Mouse (Mus musculus): ENCODE results near the gene Gripap1.
"Not testable (repeated sequence)": the region's sequence is repeated elsewhere in the genome, so short reads cannot be mapped to it uniquely, and the experiment has no call there.

Gripap1 gene

DNA sequence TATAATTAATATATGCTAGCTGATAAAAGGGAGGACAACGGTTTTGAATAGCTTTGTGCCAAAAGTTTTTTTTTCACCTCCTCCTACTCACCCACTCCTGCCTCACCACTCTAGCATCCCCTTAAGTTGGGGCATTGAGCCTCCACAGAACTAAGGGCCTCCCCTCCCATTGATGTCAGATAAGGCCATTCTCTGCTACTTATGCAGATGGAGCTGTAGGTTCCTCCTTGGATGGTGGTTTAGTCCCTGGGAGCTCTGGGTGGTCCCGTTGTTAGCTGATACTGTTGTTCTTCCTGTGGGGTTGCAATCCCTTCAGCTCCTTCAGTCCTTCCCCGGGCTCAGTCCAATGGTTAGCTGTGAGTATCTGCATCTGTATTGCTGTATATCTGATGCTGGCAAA lies 10.3 kb upstream of the Gripap1 start:
- no peak for DNase-seq

DNA sequence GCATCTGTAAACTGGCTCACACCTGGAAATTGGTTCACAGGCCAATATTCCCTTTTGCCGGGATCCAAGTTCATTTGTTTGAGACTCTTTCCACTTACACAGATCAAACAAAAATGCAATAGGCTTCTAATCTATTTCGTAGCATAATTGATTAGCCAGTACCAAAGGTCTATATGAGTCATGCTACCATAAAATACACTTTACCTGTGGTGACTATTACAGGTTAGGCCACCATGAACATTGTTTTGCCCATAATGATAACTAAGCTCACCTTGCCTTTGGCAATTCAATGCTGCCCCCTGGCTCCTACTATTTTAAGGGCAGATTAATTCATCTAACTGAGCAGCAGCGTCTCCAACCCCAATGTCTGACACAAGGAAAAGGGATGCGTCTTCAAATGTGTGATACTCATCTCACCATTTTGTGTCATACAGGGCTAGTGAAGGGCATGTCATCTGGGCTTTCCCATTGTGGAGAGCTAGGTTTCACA lies 6.9 kb upstream of the Gripap1 start:
- DNase-seq = no peak

DNA sequence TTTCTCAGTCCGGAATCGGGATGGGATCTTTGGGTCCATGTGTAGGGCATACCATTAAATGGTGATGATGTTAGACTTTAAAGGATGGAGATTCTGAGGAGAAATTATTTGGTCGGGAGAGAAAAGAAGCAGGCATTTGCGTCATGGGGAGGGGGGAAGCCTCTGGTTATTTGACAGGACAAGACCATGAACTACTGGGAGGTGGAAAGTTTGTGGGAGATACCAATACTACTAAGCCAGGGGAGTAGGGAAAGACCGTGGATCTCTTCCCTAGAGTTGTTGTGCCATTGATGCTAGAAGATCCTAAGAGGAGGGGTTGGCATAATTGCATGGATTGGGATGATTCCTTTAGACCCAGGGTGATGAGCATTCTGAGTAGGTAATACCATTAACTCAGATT lies 744 bp downstream of the Gripap1 start:
- peak; percentile 6 for DNase-seq

DNA sequence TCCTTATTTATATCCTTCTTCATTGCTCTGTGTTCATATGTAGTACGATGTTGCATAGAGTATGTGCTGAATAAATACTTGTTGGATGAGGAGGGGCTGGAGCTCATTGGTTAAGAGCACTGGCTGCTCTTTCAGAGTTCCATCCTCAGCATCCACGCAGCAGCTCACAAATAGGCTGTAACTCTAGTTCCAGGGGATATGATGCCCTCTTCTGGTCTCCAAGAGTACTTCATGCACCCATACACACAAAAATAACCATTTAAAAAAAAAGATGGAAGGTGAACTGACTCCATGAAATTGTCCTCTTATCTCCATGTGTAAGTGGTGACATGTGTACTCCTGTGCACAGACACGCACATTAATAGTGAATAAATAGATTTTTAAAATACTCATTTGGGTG lies 3.8 kb downstream of the Gripap1 start:
- peak; percentile 9 for DNase-seq

DNA sequence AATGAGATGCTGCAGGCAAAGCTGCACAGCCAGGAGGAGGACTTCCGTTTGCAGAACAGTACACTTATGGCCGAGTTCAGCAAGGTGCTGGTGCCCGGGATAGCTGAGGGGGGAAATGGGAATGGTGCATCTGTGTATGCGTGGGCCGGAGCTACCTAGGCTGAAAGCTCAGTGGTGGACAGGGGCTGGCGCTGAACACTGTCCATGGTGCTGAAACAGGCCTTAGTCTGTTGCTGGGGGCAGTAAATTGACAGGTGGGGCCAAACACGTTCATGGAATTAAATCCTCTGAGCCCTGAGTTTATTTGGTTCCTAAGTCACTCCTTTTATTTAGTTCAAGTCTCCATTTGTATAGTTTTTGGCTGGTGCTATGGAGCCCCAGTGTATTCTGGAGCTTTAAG lies 5.5 kb downstream of the Gripap1 start:
- peak; percentile 37 for DNase-seq

DNA sequence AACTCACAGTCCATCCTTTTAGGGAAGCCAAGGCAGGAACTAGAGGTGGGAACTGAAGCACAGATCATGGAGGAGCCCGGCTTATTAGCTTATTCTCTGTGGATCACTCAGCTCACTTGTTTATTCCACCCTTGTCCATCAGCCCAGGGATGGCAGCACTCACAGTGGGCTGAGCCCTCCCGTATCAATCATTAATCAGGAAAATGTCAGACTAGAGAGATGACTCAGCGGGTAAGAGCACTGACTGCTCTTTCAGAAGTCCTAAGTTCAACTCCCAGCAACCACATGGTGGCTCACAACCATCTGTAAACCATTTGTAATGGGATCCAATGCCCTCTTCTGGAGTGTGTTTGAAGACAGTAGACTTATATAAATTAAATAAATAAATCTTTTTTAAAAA lies 7.8 kb downstream of the Gripap1 start:
- no peak for DNase-seq

DNA sequence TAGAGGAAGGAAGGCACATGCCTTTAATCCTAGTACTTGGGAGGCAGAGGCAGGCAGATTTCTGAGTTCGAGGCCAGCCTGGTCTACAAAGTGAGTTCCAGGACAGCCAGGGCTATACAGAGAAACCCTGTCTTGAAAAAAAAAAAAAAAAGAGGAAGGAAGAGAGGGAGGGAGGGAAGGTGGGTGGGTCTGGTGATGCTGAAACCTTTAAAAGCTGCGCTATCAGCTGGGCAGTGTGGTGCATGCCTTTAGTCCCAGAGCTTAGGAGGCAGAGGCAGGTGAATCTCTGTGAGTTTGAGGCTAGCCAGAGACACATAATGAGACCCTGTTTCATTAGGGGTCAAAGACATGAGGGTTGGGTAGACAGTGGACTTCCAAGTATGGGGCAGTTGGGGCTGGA lies 12.6 kb downstream of the Gripap1 start:
- not testable (repeated sequence) for DNase-seq

DNA sequence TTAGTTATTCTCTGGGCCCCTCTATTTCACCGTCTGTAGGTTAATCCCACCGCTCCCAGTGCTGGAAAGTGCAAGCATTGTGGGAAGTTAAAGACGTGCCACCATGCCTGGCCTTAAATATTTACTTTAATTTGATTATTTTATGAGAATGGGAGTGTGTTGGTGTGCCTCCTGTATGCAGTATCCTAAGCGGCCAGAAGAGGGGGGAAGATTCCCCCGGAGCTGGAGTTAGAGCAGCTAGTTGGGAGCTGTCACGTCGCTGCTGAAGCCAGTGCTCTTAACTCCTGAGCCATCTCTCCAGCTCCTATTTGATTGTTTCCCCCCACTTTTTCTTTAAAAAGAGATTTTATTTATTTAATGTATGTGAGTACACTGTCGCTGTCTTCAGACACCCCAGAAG lies 25.5 kb downstream of the Gripap1 start:
- peak; percentile 23 for DNase-seq

DNA sequence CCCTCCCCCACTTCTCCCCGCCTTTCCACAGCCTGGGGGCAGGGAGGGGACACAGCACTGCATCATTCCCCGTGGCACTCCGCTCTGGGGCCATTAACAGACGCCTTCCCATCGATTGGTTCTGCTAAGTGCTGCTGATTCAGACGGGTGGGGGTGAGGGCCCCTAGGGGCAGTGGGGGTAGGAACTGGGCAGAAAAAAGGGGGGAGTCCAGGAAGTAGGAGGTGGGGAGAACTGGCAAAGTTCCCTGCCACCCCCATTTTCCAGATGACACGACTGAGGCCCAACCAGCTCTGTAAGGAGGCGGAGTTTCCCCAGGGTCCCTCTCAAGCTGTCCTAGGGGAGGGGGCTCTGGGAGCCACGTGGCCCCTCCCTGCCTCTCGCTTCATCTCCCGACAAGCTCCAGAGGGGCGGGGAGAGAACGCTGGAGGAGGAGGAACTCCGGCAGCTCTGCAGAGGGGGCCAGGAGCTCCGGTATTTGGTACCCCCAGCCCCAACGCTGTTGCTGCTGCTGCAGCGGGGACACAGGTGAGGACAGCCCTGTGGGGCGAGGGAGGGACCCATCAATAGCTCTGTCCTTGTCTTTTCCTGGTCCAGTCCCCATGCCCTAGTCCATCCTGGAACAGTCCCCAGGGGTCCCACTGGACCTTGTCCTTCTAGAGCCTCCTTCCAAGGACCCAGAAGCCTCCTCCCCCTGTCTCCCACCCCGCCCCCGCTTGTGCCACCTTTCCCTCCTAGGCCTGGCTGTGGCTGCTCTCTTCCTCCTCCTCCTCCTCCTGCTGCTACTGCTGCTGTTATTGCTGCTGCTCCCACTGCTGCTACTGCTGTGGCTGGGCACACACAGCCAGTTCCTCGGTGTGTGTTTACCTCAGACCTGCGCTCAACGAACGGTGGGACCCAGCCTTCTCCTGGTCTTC lies 32.6 kb downstream of the Gripap1 start, which contains the start of gene Kcnd1:
Gene Kcnd1 (plus strand): TSS at position 425 of the 915 bp plus-strand sequence.
- no peak for DNase-seq

DNA sequence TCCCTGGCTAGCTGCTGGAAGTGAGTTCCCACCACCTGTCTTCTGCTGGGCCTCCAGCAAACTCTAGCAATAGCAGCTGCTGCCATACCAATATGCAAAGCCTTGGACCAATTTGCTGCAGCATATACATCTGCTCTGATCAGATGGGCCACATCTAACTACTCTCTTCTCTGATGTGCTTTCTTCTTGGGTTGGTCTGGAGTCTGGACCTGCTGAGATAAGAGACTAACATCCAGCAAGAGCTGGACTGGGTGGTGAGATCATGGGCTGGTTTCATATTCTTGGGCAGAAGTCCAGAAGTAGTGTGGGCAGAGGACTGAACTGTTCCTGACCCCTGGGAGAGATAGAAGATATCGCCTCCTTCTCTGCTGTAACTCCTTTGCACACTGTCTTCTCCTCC lies 47.6 kb downstream of the Gripap1 start:
- DNase-seq = no peak

DNA sequence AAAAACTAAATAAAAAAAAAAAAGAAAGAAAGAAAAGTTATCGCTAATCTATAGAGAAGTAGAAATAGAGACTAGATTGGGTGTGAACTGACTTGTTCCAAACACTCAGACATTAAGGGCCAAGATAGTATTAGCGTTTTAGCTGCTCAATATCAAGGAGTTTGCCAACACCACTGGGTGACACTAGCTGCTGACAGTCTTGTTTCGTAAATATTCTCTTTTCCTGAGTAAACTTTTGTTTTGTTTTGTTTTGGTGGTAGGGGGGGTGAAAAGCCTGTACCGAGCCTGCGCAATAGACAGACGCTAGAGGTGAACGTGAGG lies 51.2 kb downstream of the Gripap1 start:
- DNase-seq = no peak

DNA sequence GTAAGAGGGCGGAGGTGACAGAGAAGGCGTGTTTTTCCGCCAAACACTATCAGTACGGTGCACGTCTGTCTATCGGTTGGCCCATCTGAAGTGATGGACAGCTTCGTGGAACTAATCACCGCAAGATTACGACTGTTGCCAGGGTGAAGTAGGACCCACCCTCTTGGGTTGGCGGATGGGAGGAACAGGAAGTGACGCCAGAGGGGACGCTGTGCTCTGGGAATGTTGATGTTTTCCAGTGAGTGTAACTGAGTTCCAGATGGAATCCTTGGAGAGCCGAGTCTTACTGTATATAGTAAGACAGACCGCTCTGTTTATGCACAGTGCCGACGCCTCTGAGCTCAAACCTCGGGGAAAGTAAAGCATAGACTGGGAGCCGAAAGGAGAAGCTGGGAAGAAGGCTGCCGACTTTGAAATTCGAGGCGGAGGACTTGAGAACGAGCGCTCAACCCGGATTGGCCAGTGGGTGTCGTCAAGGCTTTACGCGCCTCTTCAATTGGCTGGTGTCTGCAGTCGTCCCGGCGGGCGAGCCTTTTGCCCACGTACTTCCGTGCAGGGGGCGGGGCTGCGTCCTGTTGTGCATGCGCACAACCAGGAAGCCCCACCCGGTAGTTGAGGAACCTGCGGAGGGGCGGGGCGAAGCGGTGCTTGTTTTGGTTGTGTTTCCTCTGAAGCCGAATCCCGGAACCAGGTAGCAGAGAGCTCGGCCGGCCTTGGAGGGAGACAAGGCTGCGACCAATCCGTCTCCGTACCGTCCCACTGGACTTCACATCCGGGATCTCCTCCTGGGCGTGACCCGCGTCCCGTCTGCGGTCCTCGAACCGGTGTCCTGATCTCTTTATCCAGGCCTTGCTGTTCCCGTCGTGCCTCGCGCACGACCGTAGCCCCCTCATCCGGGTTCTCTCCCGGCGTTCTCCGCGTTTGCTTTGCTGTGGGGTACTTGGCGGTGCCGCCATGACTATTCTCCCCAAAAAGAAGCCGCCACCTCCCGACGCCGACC lies 51.9 kb downstream of the Gripap1 start, which contains the start of gene Otud5:
Gene Otud5 (plus strand): TSS at position 202 of the 1,000 bp plus-strand sequence.
- peak; percentile 96 for DNase-seq

DNA sequence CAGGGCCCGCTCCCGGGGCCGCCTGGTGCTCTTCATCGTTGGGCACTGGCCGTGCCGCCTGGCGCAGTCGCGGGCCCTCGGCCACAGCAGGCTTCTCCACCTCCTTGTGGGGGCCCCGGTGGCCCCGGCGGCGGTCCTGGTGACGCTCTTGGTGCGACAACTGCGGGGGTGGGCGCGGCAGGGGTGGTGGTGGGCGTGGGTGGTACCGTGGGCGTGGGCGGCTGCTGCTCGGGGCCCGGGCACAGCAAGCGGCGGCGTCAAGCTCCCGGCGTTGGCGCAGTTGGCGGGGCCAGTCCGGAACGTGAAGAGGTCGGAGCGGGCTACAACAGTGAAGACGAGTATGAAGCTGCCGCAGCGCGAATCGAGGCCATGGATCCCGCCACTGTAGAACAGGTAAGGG lies 52.8 kb downstream of the Gripap1 start:
- peak; percentile 54 for DNase-seq

DNA sequence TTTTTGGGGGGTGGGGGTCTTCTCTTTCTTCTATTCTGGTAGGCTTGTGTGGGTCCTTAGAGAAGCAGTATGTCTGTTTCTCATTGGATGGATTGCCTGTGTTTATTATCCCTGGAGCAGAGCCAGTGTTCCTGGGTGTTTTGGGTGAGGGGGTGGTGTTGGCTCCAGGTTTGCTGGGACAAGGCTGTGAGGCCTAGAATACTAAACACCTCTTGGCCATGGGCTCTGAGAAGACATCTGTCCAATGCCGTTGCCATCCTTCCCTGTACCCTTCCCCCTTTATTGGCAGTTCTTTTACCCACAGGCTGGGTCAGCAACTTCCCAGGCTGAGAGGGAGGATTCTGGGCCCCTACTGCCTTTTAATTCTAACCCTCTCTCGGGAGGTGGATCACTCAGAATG lies 58.3 kb downstream of the Gripap1 start:
- no peak for DNase-seq

DNA sequence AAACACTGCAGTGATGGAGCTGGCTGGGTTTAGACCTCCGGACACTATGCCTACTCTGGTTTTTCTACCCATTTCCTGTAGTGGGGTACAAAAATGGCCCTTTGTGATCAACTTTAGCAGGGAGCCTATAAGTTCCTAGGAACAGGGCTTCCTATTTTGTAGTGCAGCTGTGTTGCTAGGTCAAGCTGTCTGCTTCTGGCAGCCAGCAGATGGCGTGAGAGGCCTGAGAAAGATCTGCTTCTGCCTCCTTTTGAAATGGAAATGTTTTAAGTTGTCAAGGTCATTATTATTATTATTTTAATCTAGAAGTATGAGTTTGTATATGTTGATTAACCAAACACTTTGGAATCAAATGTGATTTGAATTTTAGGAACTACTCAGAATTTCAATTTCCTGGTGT lies 65.0 kb downstream of the Gripap1 start:
- DNase-seq = peak; percentile 43

DNA sequence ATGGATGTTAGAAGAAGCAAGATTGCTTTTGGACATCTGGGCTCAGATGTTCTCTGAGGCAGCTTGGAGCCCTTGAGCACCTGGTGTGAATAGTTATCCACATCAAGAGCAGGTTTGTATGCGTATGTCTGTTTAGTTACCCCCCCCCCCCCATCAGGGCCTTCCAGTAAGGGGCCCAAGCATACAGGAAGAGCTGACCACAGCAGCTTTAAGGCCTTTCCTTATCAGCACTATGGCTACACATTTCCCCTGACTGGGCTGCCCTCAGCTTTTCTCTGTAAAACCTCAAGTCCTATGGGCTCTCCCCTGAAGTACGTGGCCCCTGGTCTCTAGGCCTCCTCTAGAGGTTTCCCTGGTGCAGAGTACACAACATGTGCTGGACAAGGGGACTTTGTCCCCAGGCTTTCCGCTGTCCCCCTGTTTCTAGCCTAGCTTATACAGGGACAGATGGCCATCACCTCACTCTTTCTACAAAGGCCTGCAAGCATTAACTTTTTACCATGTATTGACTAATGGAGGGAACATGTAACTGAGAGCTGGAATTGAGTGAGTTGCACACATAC lies 69.7 kb downstream of the Gripap1 start:
- DNase-seq = no peak

DNA sequence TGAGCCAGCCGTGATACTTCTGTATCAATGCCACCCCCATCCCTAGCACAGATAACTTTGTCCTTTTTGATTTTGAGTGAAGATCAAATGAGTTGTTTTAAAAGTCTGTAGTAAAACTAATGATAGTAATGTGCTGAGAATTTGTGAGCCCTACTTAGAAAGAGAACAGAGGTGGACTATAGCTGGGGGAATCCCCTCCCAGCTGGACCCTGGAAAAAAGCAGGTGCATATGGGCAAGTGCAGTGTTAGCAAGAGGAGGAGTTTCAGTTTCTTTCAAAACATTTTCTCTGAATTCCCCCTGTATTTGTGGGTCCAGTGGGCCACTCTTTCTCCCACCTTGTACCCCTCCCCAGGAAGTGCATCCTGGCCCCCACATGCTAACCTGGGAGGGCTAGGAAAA lies 73.6 kb downstream of the Gripap1 start:
- no peak for DNase-seq

DNA sequence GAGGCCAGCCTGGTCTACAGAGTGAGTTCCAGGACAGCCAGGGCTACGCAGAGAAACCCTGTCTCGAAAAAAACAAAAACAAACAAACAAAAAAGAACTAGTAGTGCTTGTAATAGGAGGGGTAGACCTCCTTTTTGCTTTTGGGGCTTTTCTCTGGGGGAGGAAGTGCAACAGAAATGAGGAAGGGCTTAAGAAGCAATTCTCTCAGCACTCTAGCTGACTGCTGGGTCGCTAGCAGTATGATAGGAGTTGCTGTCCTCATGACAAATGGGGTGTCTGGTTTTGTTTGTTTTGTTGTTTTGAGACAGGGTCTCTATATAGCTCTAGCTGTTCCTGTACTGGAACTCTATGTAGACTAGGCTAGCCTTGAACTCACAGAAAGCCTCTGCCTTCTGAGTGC lies 75.0 kb downstream of the Gripap1 start:
- no peak for DNase-seq

DNA sequence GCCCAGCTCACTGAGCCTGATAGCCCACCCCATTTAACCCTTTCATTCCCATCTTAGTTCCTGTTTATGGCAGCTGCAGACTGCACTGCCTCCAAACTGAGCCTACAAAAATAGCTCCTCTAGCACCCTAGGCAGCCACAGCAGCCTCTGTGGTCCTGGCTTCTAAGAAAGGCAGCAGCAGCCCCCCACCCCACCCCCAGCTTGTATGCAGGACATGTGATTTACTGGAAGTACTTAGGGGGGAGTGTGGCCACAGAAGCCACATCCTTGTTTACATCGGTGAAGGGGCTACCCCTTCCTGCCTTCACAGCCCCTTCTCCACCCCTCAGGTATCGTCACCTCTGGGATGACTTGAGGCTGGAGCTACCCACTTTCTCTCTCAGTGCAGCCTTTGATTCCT lies 75.8 kb downstream of the Gripap1 start:
- no peak for DNase-seq

DNA sequence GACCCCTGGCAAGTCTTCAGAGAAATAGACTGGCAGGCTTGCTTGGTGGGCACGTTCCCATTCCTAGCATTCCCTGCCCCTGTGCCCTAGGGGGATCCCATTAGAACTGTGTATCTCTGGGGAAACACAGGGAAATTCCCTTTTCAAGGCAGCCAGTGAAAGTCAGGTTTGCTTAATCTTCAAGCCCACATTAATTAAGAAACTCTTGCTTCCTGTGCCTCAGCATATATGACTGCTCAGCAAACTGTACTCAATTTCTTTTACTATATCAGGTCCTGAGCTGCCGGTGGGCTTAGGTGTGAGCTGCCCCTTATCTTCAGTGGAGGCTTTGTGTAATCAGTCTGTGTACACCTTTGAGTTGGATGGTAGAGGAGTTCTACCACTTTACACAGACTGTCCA lies 76.2 kb downstream of the Gripap1 start:
- DNase-seq = no peak

DNA sequence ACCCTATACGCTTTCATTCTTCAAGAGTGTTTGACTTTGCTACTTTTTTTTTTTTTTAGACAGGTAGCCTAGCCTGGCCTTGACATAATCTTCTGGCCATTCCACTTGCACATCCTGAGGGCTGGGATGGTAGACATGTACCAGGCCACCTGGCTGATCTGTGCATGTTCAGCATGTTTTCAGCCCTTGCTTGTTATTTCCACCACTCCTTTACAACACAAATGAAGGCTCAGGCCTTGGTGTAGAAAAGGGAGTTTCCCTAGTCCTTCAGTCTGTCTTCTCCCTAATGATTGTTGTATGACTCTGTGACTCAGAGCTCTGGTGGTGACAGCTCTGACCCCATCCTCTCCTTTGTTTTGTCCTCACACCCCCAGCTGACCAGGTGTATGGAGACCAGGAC lies 77.6 kb downstream of the Gripap1 start:
- DNase-seq = no peak

DNA sequence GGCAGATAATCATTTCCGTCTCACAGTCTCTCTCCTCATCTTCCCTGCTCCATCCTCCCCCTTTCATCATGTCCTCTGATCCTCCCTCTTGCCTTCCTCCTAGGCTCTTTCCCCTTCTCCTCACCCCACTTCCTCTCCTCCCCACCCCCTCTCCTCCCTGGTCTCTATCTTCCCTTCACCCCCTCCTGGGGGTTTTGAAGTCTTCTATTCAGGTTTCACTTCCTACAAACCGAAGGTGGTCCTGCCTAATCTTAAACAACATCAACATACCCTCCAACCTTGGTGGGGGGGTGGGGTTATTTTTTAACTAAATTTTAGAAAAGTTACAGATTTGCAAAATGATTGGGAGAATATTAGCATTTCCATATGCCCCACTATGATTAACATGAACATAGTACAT lies 78.9 kb downstream of the Gripap1 start:
- no peak for DNase-seq

DNA sequence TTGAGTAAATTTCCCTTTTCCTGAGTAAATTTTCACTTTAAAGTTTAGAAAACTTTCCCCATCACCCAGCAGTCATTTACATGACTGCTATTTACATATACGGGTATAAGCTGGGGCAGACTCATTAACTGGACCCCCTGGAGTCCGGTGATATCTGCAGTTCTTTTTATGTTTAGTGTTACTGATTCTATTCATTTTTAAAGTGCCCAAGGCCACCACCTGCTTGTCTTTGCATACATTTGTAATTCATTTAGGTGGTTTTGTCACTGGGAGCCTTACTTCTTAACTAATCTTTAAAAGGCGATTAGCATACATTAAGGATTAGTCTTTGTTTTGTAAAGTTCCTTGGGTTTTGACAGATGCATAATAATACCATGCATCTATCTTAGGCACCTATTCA lies 80.3 kb downstream of the Gripap1 start:
- no peak for DNase-seq

Measured in thymus, postnatal 14 days (tissue).